13 mouse cellular contexts compared by ENCODE assay signal in the genomic region with DNA sequence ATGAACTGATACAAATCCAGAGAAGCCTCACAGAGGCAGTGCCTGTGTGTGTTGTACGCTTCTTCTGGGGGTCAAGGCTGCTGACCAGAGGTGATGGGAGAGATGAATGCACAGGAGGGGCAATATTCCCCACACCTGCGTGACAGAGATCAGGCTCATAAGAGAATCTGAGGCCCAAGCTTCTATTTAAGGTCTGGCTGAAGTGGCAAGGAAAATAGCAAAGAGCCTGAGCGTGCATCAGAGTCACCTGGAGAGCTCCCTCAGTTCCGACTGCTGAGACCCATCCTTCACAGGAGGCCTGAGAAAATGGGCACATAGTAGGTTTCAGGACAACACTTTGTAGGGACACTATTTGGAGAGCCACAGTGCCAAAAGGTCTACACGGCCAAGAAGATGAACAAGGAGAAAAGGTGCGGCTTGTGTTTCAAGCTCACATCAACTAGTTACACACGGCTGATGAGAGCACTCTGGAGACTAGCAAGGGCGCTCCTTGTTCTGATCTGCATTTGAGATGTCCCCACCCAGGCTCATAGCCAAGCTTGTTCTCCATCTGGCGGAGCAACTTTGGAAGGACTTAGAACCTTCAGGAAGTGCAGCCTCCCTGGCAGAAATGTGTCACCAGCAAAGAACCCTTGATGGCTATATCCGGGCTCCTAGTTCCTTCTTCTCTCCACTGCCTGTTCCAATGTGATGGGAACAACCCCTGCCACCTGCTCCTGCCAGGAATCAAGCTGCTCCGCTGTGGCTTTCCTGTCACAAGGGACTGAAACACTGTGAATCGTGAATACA.
"Had no signal": no experiment of that assay in that cellular context is flagged by ENCODE, and none has a peak within 500 bp of the region (broad histone marks: within the 10 kb centered on the region; RNA-seq: fewer than 3 reads in every experiment).

No protein-coding gene starts in this region.

- ATAC-seq: lung, postnatal 0 days had no signal

- H3K9me3 ChIP-seq: liver, embryonic 15.5 days; neural tube, embryonic 12.5 days had no signal

- H3K27ac ChIP-seq: kidney, postnatal 0 days; liver, embryonic 15.5 days; neural tube, embryonic 12.5 days; stomach, postnatal 0 days had no signal

- H3K4me3 ChIP-seq: liver, embryonic 15.5 days; neural tube, embryonic 12.5 days had no signal

- H3K4me2 ChIP-seq: liver, embryonic 11.5 days; liver, embryonic 15.5 days; neural tube, embryonic 12.5 days had no signal

- H3K27me3 ChIP-seq: liver, embryonic 15.5 days; neural tube, embryonic 12.5 days had no signal

- DNase-seq: kidney, adult 9 months; kidney, postnatal 4 days; left cerebral cortex, postnatal 4 days; lung, adult 2 months; lung, postnatal 36 days; midbrain, embryonic 14.5 days; thymus, postnatal 4 days had no signal

- H3K9ac ChIP-seq: liver, embryonic 15.5 days; neural tube, embryonic 12.5 days had no signal

- H3K36me3 ChIP-seq: liver, embryonic 15.5 days; neural tube, embryonic 12.5 days had no signal
